Mouse (Mus musculus) kidney, embryonic 16.5 days (tissue): ENCODE measurements around the gene Etv4. TPM values are rescaled to one million over a fixed set of nuclear protein-coding genes. Genes with fewer than 3 reads are reported as not detected.
A peak's percentile ranks its signal among the peaks of the same experiment; 100 is the strongest.

ENCODE experiments used
- ATAC-seq: fragments of 200-750 bp; cut with Nextera tagmentation; 2 replicates; pipeline ENCODE4 v1.8.0; 2017; ENCODE audit warnings: moderate TSS enrichment; ENCODE audit not compliant: low FRiP score, low TSS enrichment
- H3K27ac ChIP-seq: fragments of 300-500 bp; sonication (generic); 2 replicates; pipeline ENCODE4 v1.5.1; 2014; ENCODE audit warnings: low read length
- H3K27me3 ChIP-seq: fragments of 300-500 bp; sonication (generic); 2 replicates; pipeline ENCODE4 v1.6.1; 2014; ENCODE audit warnings: low read length, control low read depth, mixed read lengths; ENCODE audit not compliant: insufficient read depth
- H3K36me3 ChIP-seq: fragments of 300-500 bp; sonication (generic); 2 replicates; pipeline ENCODE4 v1.6.1; 2014; ENCODE audit warnings: low read length, control low read depth, mixed read lengths; ENCODE audit not compliant: insufficient read depth
- H3K4me1 ChIP-seq: fragments of 300-500 bp; sonication (generic); 2 replicates; pipeline ENCODE4 v1.6.1; 2014; ENCODE audit warnings: low read length, control low read depth, mixed read lengths; ENCODE audit not compliant: insufficient read depth
- H3K4me2 ChIP-seq: fragments of 300-500 bp; sonication (generic); replicated peaks from 2 replicates; pipeline ENCODE4 v1.6.1; 2014; ENCODE audit warnings: low read depth, low read length
- H3K4me3 ChIP-seq: fragments of 300-500 bp; sonication (generic); 2 replicates; pipeline ENCODE4 v1.5.1; 2014; ENCODE audit warnings: mild to moderate bottlenecking, low read length
- H3K9ac ChIP-seq: fragments of 300-500 bp; sonication (generic); replicated peaks from 2 replicates; pipeline ENCODE4 v1.6.1; 2014; ENCODE audit warnings: low read length
- H3K9me3 ChIP-seq: fragments of 300-500 bp; sonication (generic); 2 replicates; pipeline ENCODE4 v1.6.1; 2016; ENCODE audit warnings: low read length, control low read depth
- WGBS: fragments of 180-500 bp; shearing (Covaris S2); extraction: QIAGEN DNeasy Blood & Tissue Kit; methylation state at CpG from one replicate; pipeline ENCODE4 v1.1.7; 2014; 5-methylcytosine and 5-hydroxymethylcytosine counted together
- polyA plus RNA-seq: library from polyadenylated mRNA; unstranded; fragments of >200 nt; fragmentation: Nextera tagmentation; extraction: Ambion mirVana; gene quantifications from 2 replicates; pipeline ENCODE4 v1.2.1, GENCODE M21; 2015

Etv4 gene
- 51.0 and 63.2 TPM in 2 replicates for polyA plus RNA-seq

GRCm38 (mm10) chr11:101785143-101785851, at the start of gene Etv4:
Gene Etv4 (minus strand): TSS chr11:101785371.
- ATAC-seq = peak; percentile 84
- H3K4me1 ChIP-seq = peaks cover 39% of the 10 kb centered on the region
- peak within 1 kb of the TSS; percentile 94 for H3K4me2 ChIP-seq
- peak within 1 kb of the TSS; percentile 94 for H3K27ac ChIP-seq
- WGBS = under 1% methylated on average over 35 of the region's 35 CpGs
- H3K27me3 ChIP-seq = peaks cover 38% of the 10 kb centered on the region
- peak within 1 kb of the TSS; percentile 73 for H3K9ac ChIP-seq
- H3K36me3 ChIP-seq = no peaks in the 10 kb centered on the region
- no peaks in the 10 kb centered on the region for H3K9me3 ChIP-seq
- peak within 1 kb of the TSS; percentile 57 for H3K4me3 ChIP-seq

GRCm38 (mm10) chr11:101832001-101832400, 46.8 kb upstream of the Etv4 start:
- Histone ChIP-seq H3K27me3 (no peaks in the 10 kb centered on the region), H3K4me2 (no peak overlapping the region), H3K9me3 (no peaks in the 10 kb centered on the region), H3K4me1 (peaks cover 27% of the 10 kb centered on the region), H3K36me3 (no peaks in the 10 kb centered on the region), H3K9ac (no peak overlapping the region), H3K4me3 (no peak overlapping the region), H3K27ac (peak overlapping the region; percentile 34)
- ATAC-seq = no peak
- 43% methylated on average over 7 of the region's 7 CpGs for WGBS

- Histone ChIP-seq H3K27me3 (no peaks in the 10 kb centered on the region), H3K9me3 (no peaks in the 10 kb centered on the region), H3K4me2 (peak overlapping the region; percentile 31; the same call in 1 of the 2 replicates), H3K4me1 (peaks cover 27% of the 10 kb centered on the region), H3K9ac (no peak overlapping the region), H3K27ac (peak overlapping the region; percentile 66), H3K4me3 (no peak overlapping the region), H3K36me3 (no peaks in the 10 kb centered on the region)
- 43% methylated on average over 8 of the region's 8 CpGs for WGBS
- ATAC-seq = 0 out of 2 replicates have a peak, but pooled peaks have one; percentile 19
These were observed 45.4 kb upstream of the Etv4 start for GRCm38 (mm10) chr11:101830616-101831015.

- Histone ChIP-seq H3K4me1 (peaks cover 27% of the 10 kb centered on the region), H3K4me3 (no peak overlapping the region), H3K27me3 (no peaks in the 10 kb centered on the region), H3K36me3 (no peaks in the 10 kb centered on the region), H3K27ac (peak overlapping the region; percentile 66), H3K9ac (peak overlapping the region; percentile 48), H3K9me3 (no peaks in the 10 kb centered on the region), H3K4me2 (peak overlapping the region; percentile 31)
- WGBS = 3% methylated on average over 10 of the region's 10 CpGs
- peak; percentile 74; the same call in 1 of the 2 replicates for ATAC-seq
These were observed 44.9 kb upstream of the Etv4 start for GRCm38 (mm10) chr11:101830112-101830511.

GRCm38 (mm10) chr11:101828718-101829117, 43.5 kb upstream of the Etv4 start:
- Histone ChIP-seq H3K4me3 (no peak overlapping the region), H3K9me3 (no peaks in the 10 kb centered on the region), H3K4me2 (no peak overlapping the region), H3K9ac (no peak overlapping the region), H3K27me3 (no peaks in the 10 kb centered on the region), H3K27ac (no peak overlapping the region), H3K4me1 (peaks cover 27% of the 10 kb centered on the region), H3K36me3 (no peaks in the 10 kb centered on the region)
- WGBS = 91% methylated on average over 4 of the region's 4 CpGs
- no peak for ATAC-seq

GRCm38 (mm10) chr11:101823210-101823609, 38.0 kb upstream of the Etv4 start:
- no peak for ATAC-seq

GRCm38 (mm10) chr11:101820899-101821298, 35.7 kb upstream of the Etv4 start:
- 18% methylated on average over 11 of the region's 11 CpGs for WGBS
- no peaks in the 10 kb centered on the region for H3K27me3 ChIP-seq
- H3K27ac ChIP-seq = no peak overlapping the region
- H3K4me2 ChIP-seq = no peak overlapping the region
- peaks cover 19% of the 10 kb centered on the region for H3K4me1 ChIP-seq
- ATAC-seq = peak; percentile 75; the same call in 1 of the 2 replicates
- no peaks in the 10 kb centered on the region for H3K36me3 ChIP-seq
- H3K9ac ChIP-seq = no peak overlapping the region
- peaks cover 9% of the 10 kb centered on the region for H3K9me3 ChIP-seq
- no peak overlapping the region for H3K4me3 ChIP-seq

More at GRCm38 (mm10) chr11:101823210-101823609, 38.0 kb upstream of the Etv4 start:
- no peaks in the 10 kb centered on the region for H3K27me3 ChIP-seq
- no peak overlapping the region for H3K27ac ChIP-seq
- no peak overlapping the region for H3K4me3 ChIP-seq
- H3K4me1 ChIP-seq = peaks cover 10% of the 10 kb centered on the region; the same call in 1 of the 2 replicates
- WGBS = 46% methylated on average over 3 of the region's 3 CpGs
- H3K9me3 ChIP-seq = peaks cover 9% of the 10 kb centered on the region
- H3K4me2 ChIP-seq = no peak overlapping the region
- H3K9ac ChIP-seq = no peak overlapping the region
- no peaks in the 10 kb centered on the region for H3K36me3 ChIP-seq

GRCm38 (mm10) chr11:101819853-101820252, 34.7 kb upstream of the Etv4 start:
- H3K4me2 ChIP-seq = no peak overlapping the region
- no peak overlapping the region for H3K27ac ChIP-seq
- no peak overlapping the region for H3K9ac ChIP-seq
- H3K4me1 ChIP-seq = peaks cover 29% of the 10 kb centered on the region
- peaks cover 9% of the 10 kb centered on the region for H3K9me3 ChIP-seq
- no peaks in the 10 kb centered on the region for H3K27me3 ChIP-seq
- no peak overlapping the region for H3K4me3 ChIP-seq
- no peak for ATAC-seq
- no peaks in the 10 kb centered on the region for H3K36me3 ChIP-seq

GRCm38 (mm10) chr11:101815103-101816085, 30.2 kb upstream of the Etv4 start:
- Histone ChIP-seq H3K4me2 (peak overlapping the region; percentile 43), H3K9me3 (peaks cover 9% of the 10 kb centered on the region), H3K4me1 (peaks cover 28% of the 10 kb centered on the region), H3K4me3 (no peak overlapping the region), H3K9ac (no peak overlapping the region), H3K27ac (peak overlapping the region; percentile 60), H3K27me3 (peaks cover 8% of the 10 kb centered on the region; the same call in 1 of the 2 replicates), H3K36me3 (no peaks in the 10 kb centered on the region)
- WGBS = 4% methylated on average over 22 of the region's 22 CpGs
- ATAC-seq = peak; percentile 54
